Mouse (Mus musculus) kidney, postnatal 36 days (tissue): ENCODE data around the gene Gm8677.
"Not testable (repeated sequence)": the region's sequence is repeated elsewhere in the genome, so short reads cannot be mapped to it uniquely, and the experiment has no call there.

Source experiments
- DNase-seq, 2 experiments: peaks; one replicate each; pipeline ENCODE4 v3.0.0; 2021 to 2022; ENCODE audit warnings: mixed read lengths in 2 of 2

Gene Gm8677

GRCm38 (mm10) chr7:22534787-22535186, at the start of gene Gm8677:
Gene Gm8677 (minus strand): TSS chr7:22534887.
- DNase-seq: not testable (repeated sequence)

GRCm38 (mm10) chr7:22565243-22565642, 30.6 kb upstream of the Gm8677 start, which contains the start of gene Gm4201:
Gene Gm4201 (minus strand): TSS chr7:22565343.
- DNase-seq: not testable (repeated sequence)

- not testable (repeated sequence) for DNase-seq
These were observed 12.0 kb downstream of the Gm8677 start, which contains the start of gene Vmn1r152 for GRCm38 (mm10) chr7:22522667-22523066. Gene Vmn1r152 (plus strand): TSS chr7:22522967.

GRCm38 (mm10) chr7:22499578-22499977, 35.1 kb downstream of the Gm8677 start, which contains the start of gene Vmn1r151:
Gene Vmn1r151 (minus strand): TSS chr7:22499678.
- DNase-seq: not testable (repeated sequence)
